ENCODE assay signal across 8 mouse cellular contexts in the genomic region with DNA sequence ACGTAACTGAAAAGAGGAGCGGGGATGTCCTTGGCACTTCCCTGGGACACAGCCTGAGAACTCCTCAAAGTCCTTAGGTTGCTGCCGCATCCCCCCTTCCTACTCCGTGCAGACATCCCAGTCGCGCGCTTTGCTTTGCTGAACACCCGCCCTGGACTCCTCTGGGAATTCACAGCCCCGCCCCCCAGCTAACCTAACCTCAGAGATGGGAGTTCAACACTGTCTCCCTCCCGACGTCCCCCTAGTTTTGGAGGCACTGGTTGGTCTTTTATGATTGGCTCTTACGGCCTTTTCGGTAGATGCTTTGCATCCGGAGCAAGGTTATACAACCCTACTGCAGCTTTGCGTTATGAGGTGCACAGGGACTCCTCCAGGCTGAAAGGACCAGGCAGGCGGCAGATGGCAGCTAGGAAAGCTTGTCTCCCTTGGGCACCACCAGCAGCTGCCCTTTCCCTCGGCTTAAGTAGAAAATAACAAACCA. TPM values are rescaled to one million over a fixed set of nuclear protein-coding genes. Genes with fewer than 3 reads are reported as not detected.
A peak's percentile ranks its signal among the peaks of the same experiment; 100 is the strongest.
DNase-seq lines count a peak whose midpoint lies in the region; ATAC-seq and TF ChIP-seq lines count a peak whose summit lies in the region.
"Had no signal": no experiment of that assay in that cellular context is flagged by ENCODE, and none has a peak within 500 bp of the region (broad histone marks: within the 10 kb centered on the region; RNA-seq: fewer than 3 reads in every experiment).

No protein-coding gene starts in this region.

- DNase-seq in adrenal gland, postnatal 14 days, result peak; percentile 41
- DNase-seq in cerebellum, postnatal 14 days, result peak; percentile 82 to 84
- DNase-seq in kidney, postnatal 25 days, result peak; percentile 51 to 66
- DNase-seq in lung, postnatal 0 days (ENCODE audit: low spot score), result peak; percentile 6
- peak; percentile 8 to 22 for DNase-seq in right cerebral cortex, postnatal 36 days (ENCODE audit: low spot score in 2 of 2)
- no peak for DNase-seq in spleen, postnatal 4 days (ENCODE audit: low spot score in 2 of 2)

- H3K4me3 ChIP-seq in heart, embryonic 15.5 days, result peak overlapping the region; percentile 54
- H3K4me3 ChIP-seq in lung, postnatal 0 days (ENCODE audit: low read depth, low read length), result peak overlapping the region; percentile 44

- no peak for ATAC-seq in heart, embryonic 15.5 days (replicated peaks; ENCODE audit: insufficient number of reproducible peaks, insufficient read depth, low FRiP score, low read depth)
- peak; percentile 24 for ATAC-seq in lung, postnatal 0 days

- WGBS in heart, embryonic 15.5 days, result under 1% methylated on average over 17 of the region's 17 CpGs
- whole genome bisulfite sequencing in lung, postnatal 0 days, result 3% methylated on average over 17 of the region's 17 CpGs

- no peak overlapping the region for H3K9ac ChIP-seq in heart, embryonic 15.5 days
- no peak overlapping the region for H3K9ac ChIP-seq in lung, postnatal 0 days (replicated peaks; ENCODE audit: low read depth)
- H3K9ac ChIP-seq: liver, embryonic 14.5 days had no signal

- no peak for TF ChIP-seq EP300 in lung, postnatal 0 days (IDR thresholded peaks at IDR 0.05)

- H3K36me3 ChIP-seq in heart, embryonic 15.5 days, result no peaks in the 10 kb centered on the region
- no peaks in the 10 kb centered on the region for H3K36me3 ChIP-seq in lung, postnatal 0 days (ENCODE audit: insufficient read depth, low read length)

- peak overlapping the region; percentile 92 for H3K4me2 ChIP-seq in heart, embryonic 15.5 days
- H3K4me2 ChIP-seq in lung, postnatal 0 days (replicated peaks; ENCODE audit: low read depth, low read length), result peak overlapping the region; percentile 71

- no peak overlapping the region for H3K27ac ChIP-seq in heart, embryonic 15.5 days
- H3K27ac ChIP-seq in lung, postnatal 0 days (ENCODE audit: low read length), result no peak overlapping the region
- H3K27ac ChIP-seq: liver, embryonic 14.5 days had no signal

- H3K9me3 ChIP-seq in heart, embryonic 15.5 days (replicated peaks), result no peaks in the 10 kb centered on the region
- no peaks in the 10 kb centered on the region for H3K9me3 ChIP-seq in lung, postnatal 0 days (ENCODE audit: low read length)

- H3K27me3 ChIP-seq in heart, embryonic 15.5 days, result peaks cover 65% of the 10 kb centered on the region
- H3K27me3 ChIP-seq in lung, postnatal 0 days (replicated peaks; ENCODE audit: insufficient read depth, low read length), result peaks cover 16% of the 10 kb centered on the region; the same call in 1 of the 2 replicates

- TF ChIP-seq CTCF in lung, postnatal 0 days (IDR thresholded peaks at IDR 0.05), result no peak

- peaks cover 19% of the 10 kb centered on the region for H3K4me1 ChIP-seq in heart, embryonic 15.5 days (replicated peaks)
- peaks cover 8% of the 10 kb centered on the region; the same call in 1 of the 2 replicates for H3K4me1 ChIP-seq in lung, postnatal 0 days (ENCODE audit: insufficient read depth, low read depth, low read length)

RNA-seq across cellular contexts. Expression of gene Sgpp2, which starts 0.8 kb away (rescaled TPM):
- 1.1 and 2.6 TPM in 2 replicates for total RNA-seq in adrenal gland, postnatal 14 days (2021)
- 0.20 and 0.25 TPM in 2 replicates for polyA plus RNA-seq in heart, embryonic 15.5 days (2015; fragmentation: Nextera tagmentation; extraction: Ambion mirVana)
- polyA plus RNA-seq in lung, postnatal 0 days (2015; fragmentation: Nextera tagmentation; extraction: Ambion mirVana), result 10.9 and 14.0 TPM in 2 replicates

Comparison
In these comparisons a context has a peak if more than half of its experiments do, and no peak if none do; other contexts are left out.
1. DNase-seq: peak in adrenal gland, postnatal 14 days (single experiment), cerebellum, postnatal 14 days (2 of 2), kidney, postnatal 25 days (2 of 2), lung, postnatal 0 days (single experiment) and right cerebral cortex, postnatal 36 days (2 of 2); none in spleen, postnatal 4 days (0 of 2).